Mouse (Mus musculus) liver, postnatal 0 days (tissue): ENCODE measurements around the gene Clca3a2.

Experiments
- CTCF ChIP-seq: sonication (generic); IDR thresholded peaks from 2 replicates; pipeline ENCODE4 v1.5.1; 2016; ENCODE audit warnings: antibody characterized with exemption, low read depth
- EP300 ChIP-seq: IDR thresholded peaks from 2 replicates; pipeline ENCODE4 v1.6.1; 2016; ENCODE audit warnings: antibody characterized with exemption, low read depth, mild to moderate bottlenecking

DNA sequence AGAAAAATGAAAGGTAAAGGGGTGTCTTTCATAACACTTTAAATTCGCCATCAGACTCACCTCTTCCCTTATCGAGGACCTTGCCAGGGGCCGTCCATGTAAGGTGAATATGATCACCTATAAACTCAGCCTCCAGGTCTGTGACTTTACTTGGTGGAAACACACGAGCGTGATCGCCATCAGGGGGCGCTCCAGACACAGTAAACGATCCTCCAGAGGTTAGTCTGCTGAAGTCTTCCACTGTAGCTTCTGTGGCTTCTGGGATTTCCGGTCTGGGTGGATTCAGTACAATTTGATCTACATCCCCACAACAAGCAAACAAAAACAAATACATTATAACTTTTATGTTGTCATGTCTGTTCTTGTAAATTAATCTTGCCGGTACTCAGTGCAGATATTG lies 5.9 kb upstream of the Clca3a2 start:
- TF ChIP-seq CTCF (peak; percentile 78), EP300 (no peak)
